Mouse (Mus musculus) layer of hippocampus, postnatal 14 days (tissue): ENCODE measurements around the gene Dspp. TPM values are rescaled to one million over a fixed set of nuclear protein-coding genes. Genes with fewer than 3 reads are reported as not detected.
A peak's percentile ranks its signal among the peaks of the same experiment; 100 is the strongest.

ENCODE experiments used
- DNase-seq, 2 experiments: peaks; one replicate each; pipeline ENCODE4 v3.0.0; 2021 to 2022; ENCODE audit warnings: low spot score in 2 of 2, mixed read lengths in 1 of 2
- total RNA-seq, 2 experiments: library from RNA; stranded (reverse); gene quantifications; 2 replicates each; pipeline ENCODE4 v1.2.3; 2021

The Dspp gene
- total RNA-seq, 2 experiments from 2014 or later = not detected

- peak in 1 of 2 experiments; percentile 40 for DNase-seq
Observed at GRCm38 (mm10) chr5:104195086-104195485, 24.6 kb downstream of the Dspp start.

DNA sequence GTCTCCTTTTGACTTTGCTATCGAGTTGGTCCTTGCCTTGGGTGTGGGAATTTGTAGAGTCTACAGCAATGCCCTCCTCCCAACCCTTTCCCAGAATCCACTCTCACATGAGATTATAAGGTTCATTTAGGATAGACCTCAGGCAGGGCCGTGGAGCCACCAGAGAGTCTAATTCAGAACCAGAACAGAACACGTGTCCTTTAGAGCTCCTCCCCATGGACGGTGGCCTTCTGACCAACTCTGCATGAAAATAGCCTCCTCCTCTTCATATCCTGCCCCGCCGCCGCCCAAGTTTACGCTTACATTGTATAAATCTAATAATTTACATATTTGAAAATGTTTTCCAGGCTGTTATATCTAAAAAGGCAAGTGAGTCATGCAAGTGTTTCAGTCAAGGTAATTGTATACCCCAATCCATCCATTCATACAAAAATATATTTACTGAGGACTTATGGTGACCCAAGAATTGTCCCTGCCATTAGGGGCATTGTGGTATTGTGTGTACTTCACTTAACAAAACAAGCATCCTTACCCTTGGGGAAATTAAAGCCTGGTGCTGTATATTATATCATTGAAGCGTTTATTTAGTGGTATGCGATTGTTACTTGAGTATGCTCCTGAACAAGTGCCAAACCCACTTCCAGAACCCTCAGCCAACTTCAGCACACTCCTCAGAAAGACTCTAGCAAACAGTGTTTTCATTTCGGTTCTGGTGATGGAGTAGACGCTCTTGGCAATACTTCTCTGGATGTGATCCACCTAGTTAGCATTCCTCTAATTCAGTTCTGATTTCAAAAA is 30.8 kb downstream of the Dspp start:
- peak in 1 of 2 experiments; percentile 24 for DNase-seq

DNA sequence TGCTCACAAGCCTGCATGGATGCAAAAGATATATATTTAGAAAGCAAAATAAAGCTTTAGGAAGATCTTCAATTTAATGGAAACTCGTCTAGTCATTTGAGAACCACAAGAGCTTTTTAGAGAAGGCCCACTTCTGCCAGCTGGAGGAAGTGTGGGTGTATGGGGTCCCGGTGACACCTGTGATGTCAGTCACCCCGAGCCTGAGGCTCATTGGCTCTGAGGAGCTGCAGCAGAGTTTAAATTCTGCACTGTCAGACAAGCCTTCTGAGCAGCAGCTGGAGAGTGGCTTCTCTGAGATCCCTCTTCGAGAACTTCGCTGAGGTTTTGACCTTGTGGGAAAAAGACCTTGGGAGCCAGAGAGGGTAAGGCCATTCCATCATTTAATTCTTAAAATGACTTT is 31.8 kb downstream of the Dspp start, which contains the start of gene Dmp1:
Dmp1 (plus strand) TSS at position 263 of the 400 bp plus-strand sequence.
- DNase-seq = no peak

DNA sequence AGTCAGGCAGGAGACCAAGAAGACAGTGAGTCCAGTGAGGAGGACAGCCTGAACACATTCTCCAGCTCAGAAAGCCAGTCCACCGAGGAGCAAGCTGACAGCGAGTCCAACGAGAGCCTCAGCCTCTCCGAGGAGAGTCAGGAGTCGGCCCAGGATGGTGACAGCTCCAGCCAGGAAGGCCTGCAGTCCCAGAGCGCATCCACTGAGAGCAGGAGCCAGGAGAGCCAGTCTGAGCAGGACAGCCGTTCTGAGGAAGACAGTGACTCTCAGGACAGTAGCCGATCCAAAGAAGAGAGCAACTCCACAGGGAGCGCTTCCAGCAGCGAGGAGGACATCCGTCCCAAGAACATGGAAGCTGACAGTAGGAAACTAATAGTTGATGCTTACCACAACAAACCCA is 42.0 kb downstream of the Dspp start:
- DNase-seq = no peak

GRCm38 (mm10) chr5:104218926-104219325 is 48.4 kb downstream of the Dspp start:
- peak; percentile 15 to 57 for DNase-seq

DNA sequence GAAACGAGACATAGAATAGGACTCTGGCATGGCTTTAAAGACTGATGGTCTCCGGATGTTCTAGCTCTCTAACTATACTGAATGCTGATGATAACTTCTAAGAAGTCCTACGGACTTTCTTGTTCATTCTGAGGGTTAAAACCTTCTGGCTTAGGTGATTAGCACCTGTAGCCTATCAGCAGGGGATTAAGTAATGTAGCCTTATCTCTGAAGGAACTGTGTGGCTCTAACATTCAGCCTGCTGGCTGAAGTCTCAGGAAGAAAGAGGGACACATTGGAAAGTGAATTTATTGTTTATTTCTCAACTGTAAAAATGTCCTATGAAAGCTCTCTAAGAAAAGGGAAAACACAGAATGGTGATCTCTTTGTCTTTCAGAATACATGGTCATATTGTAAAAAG is 53.8 kb downstream of the Dspp start:
- no peak for DNase-seq

GRCm38 (mm10) chr5:104224750-104225149 is 54.2 kb downstream of the Dspp start:
- DNase-seq = no peak

GRCm38 (mm10) chr5:104228497-104228896 is 58.0 kb downstream of the Dspp start:
- DNase-seq = no peak

Other genes with a start within 250 kb of the Dspp start
- gene Hsd17b13, start 193.3 kb upstream of the Dspp start, total RNA-seq = not detected
- gene Hsd17b11, start 148.8 kb upstream of the Dspp start, total RNA-seq = 10 to 100 TPM; 36.7 to 39.9 TPM
- 10 to 100 TPM; 75.6 to 77.4 TPM for gene Nudt9, start 124.4 kb upstream of the Dspp start, total RNA-seq
- not detected for gene Gm17660, start 93.1 kb upstream of the Dspp start, total RNA-seq
- gene Sparcl1, start 57.0 kb upstream of the Dspp start, total RNA-seq = 1,000 to 10,000 TPM; 1,351 to 1,429 TPM
- 1 to 10 TPM; 1.1 to 1.3 TPM for gene Dmp1, start 31.9 kb downstream of the Dspp start, total RNA-seq
- under 1 TPM; 0.31 to 0.41 TPM for gene Ibsp, start 128.5 kb downstream of the Dspp start, total RNA-seq
- gene Mepe, start 154.6 kb downstream of the Dspp start, total RNA-seq = not detected